Mouse (Mus musculus): ENCODE measurements at regions not wholly inside any gene's neighbourhood (a gene's known extent, or its start where the extent isn't known, plus 50 kb on each side); places are given as distances from the start of the nearest gene placed in this dataset.

- DNase-seq (ENCODE audit: low read depth, low spot score) = no peak
Observed at GRCm38 (mm10) chr2:173930606-173931177, 145.4 kb upstream of the Stx16 start.

DNA sequence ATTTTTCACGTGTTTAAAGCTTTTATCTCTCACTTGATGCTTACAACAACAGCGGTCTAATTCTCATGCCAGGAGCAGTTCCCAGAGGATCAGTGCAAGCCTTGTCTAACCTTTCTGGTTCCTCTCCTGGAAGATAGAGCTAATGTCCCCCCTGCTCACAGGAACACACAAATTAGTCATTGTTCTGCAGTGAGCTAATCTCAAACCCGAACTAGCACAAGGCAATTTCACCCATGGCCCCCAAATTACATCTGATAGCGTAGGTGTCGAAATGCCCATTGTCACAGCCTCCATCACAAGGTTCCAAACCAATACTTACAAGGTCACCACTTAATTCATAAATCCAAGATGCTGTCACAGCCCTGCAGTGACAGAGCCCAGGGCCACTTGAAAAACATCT, 140.4 kb upstream of the Stx16 start:
- DNase-seq (ENCODE audit: low read depth, low spot score) = no peak

GRCm38 (mm10) chr2:173937531-173938439, 138.3 kb upstream of the Stx16 start:
- DNase-seq (ENCODE audit: low read depth, low spot score) = no peak

DNA sequence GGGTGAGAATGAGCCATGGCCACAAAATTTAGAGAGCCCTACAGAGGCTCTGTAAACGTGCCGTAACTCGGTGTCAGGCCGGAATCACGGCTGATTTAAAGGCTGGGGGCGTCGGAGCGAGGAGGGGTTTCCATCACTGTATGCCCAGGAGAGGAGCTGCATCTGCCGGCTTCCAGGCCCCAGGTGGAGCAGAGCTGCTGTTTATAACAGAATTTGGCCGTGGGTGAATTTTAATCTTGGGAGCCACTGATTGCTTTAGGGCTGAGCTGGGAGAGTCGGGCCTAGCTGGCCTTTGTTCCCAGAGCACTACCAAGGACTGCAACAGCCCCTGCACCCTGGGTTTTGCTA, 137.7 kb upstream of the Stx16 start:
- no peak for DNase-seq (ENCODE audit: low read depth, low spot score)

GRCm38 (mm10) chr2:173945441-173945840, 130.7 kb upstream of the Stx16 start:
- peak; percentile 58 for DNase-seq (ENCODE audit: low read depth, low spot score)

- no peak for DNase-seq (ENCODE audit: low read depth, low spot score)
Observed at GRCm38 (mm10) chr2:173948586-173948985, 127.5 kb upstream of the Stx16 start.

GRCm38 (mm10) chr2:173950164-173950891, 125.8 kb upstream of the Stx16 start:
- DNase-seq (ENCODE audit: low read depth, low spot score) = peak; percentile 48

GRCm38 (mm10) chr2:173966111-173966510, 110.0 kb upstream of the Stx16 start:
- no peak for DNase-seq (ENCODE audit: low read depth, low spot score)

DNA sequence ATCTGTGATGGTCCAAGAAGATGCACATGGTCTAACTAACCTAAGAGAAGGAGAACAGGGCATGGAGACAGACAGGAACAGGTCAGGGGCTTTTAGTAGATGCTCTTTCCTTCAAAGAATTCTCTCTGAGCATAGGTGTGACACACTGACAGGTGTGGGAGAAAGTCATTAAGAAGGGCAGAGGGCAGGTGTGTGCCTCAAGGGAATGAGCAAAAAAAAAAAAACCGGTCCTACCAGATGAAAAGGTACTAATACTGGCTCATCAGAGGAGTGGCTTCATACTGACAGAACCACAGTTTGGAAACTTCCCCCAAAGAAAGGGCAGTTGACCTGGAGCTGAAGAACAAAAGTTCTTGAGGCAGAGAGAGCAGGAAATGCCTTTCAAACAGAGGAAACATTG, 105.3 kb upstream of the Stx16 start:
- no peak for DNase-seq (ENCODE audit: low read depth, low spot score)

DNA sequence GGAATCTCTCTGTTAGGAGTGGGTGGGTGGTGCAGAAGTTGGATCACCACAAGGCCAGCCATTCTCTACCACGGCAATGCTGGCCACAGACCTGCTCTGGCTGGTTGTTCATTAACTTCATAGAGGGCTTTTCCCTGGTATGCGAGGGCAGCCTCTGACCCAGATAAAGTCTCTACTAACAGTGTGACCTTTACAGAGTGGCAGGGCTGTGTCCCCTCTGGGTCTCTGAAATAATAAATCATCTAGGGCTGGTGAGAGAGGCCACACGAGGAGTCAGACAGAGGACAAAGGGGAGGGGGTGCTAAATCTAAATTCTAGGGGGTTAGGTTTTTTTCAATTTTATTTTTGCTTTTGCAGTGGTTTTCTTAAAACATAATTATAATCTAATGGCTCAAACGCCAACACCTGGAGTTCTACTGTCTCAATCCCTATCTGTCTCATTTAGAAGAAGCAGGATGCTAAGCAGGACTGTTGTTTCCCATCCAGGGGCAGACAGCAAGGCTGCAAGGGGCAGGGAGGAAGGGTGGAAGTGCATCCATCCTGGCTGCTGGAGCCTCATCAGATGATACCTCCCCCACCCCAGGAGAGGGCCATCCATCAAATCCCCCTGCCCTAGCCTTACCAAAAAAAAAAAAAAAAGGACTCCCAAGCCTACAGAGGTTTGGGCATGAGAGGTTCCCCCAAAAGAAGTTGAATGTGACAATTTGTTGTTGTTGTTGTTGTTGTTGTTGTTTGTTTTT, 99.6 kb upstream of the Stx16 start:
- no peak for DNase-seq (ENCODE audit: low read depth, low spot score)

DNA sequence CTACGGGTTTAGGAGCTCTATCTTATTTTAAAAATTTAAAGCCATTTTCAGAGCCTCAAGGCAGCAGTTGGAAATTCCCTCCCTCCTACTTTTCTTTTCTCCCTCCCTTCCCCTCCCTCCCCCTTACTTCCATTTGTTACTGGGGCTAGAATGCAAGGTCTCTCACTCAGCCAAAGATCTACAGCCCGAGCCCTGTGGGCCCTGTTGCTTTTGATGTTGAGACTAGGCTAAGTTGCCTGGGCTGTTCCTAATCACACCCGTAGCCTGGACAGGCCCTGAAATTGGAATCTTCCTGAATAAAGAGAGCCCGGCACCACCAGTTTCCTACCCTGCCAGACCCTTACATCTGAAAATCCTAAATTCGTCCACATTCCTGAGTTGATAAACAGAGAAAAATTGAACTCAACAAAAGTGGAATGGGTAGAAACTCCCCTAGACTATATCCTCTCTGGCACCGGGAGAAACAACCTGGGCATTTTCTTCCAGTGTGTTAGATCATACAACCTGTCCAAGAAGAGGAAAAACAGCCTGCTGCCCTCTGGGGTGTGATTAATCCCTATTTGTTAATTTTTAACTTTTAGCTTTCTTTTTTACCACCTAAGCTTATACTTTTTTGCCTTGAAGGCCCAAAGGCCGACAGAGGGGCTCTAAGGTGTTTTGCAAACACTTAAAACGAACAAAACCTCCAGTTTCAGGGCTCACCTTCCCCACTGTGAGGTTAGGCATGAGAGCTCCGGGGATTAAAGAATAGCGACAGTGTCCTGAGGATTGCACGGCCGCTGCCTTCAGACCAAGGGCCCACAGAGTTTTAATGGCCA, 98.7 kb upstream of the Stx16 start:
- DNase-seq (ENCODE audit: low read depth, low spot score) = no peak

GRCm38 (mm10) chr2:173978138-173978765, 97.9 kb upstream of the Stx16 start:
- no peak for DNase-seq (ENCODE audit: low read depth, low spot score)

DNA sequence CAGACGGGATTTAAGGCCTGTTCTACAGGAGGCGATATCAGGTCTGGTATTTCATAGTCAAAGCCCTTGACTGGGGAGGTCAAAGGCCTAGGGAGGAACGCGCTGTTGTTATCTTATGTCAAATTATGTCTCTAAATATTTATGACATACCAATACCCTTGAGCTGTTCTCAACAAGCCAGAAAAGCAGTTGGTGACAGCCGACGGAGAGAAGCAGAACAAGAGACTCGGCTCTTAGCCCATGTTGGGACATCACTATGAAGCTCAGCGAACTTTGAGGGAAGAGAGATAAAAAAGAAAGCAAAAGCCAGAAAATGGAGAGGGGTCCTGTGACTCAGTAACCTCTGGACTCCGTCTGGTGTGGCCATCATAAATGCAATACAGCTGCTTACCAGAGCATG, 95.1 kb upstream of the Stx16 start:
- DNase-seq (ENCODE audit: low read depth, low spot score) = no peak

DNA sequence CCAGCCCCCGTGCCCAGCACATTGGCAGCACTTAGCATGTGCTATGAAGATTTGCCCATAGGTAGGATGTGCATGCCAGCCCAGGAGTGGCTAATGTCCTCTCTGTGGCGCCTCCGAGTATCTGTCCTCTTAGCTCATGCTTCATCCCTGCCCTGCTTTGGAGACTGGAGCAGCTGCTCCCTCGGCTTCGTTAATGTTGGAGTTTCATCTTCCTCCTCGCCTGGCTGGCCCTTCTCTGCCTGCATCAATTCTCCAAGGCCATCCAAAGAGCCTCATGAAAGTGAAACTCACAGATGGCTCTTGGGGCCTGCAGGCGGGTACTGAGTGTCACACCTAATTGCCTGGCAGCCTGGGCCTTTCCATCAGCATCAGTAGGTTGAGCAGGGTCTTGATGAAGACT, 88.6 kb upstream of the Stx16 start:
- DNase-seq (ENCODE audit: low read depth, low spot score) = no peak

DNA sequence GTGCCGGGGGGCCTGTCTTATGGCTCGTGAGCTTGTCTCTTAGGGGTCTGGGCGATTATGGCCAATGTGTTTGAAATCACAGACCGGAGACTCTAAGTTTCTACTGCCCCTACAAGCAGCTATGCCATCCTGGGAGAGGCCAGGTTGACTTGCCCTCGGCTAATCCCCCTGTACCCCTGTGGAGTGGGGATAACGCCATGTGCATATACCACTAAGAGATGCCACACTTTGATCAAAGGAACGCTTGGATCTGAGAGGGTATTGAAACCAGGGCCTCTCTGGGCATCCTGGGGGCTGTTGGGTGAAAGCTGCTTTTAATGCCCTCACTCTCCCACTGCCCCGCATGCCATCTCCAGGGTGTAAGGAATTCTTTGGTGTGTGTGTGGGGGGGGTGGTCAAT, 88.2 kb upstream of the Stx16 start:
- DNase-seq (ENCODE audit: low read depth, low spot score) = no peak

- DNase-seq (ENCODE audit: low read depth, low spot score) = no peak
Observed at GRCm38 (mm10) chr2:173988641-173989336, 87.3 kb upstream of the Stx16 start.

- no peak for DNase-seq (ENCODE audit: low read depth, low spot score)
Observed at GRCm38 (mm10) chr2:173990664-173991063, 85.4 kb upstream of the Stx16 start.

GRCm38 (mm10) chr2:173991447-173991846, 84.7 kb upstream of the Stx16 start:
- no peak for DNase-seq (ENCODE audit: low read depth, low spot score)

DNA sequence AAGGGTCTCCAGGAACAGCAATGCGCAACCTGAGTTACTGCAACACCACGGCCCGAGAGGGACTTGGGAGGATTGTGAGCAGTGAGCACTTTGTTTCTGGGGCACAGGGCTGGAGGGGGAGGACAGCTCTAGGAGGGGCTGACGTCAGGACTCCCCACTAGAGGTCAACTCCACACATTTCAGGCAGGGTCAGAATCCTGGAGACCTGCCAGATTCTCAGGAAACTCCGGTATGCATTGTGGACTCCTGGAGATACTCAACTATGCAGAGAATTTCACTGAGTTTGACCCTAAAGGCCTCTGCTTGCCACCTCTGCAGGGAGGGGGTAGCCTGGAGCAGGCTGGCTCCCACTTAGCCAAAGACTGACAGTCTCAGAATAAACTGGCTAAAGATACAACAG, 84.1 kb upstream of the Stx16 start:
- DNase-seq (ENCODE audit: low read depth, low spot score) = peak; percentile 77

DNA sequence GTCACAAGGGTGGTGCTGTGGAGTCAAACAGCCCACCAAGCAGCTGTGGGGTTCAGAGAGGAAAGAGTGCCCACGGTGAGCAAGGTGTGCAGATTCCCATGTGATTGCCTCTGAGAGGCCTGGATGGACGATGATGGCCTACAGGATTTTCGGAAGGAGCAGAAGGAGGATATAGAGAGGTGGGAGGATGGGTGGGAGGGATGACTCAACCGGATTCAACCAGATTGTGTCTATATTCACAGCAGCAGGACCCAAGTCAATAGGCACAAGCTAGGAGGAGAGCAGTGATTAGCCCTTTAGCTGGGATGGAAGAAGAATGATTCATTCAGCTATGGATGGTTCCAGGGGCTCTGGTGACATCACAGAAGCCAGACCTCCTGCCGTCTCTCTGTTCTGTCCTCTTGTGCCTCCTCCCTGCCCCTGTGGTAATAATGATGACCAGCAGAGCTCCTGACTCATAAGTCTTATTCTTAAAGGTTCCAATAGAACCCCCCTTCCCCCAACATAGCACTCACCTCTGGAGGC, 82.6 kb upstream of the Stx16 start:
- no peak for DNase-seq (ENCODE audit: low read depth, low spot score)
